Mouse (Mus musculus) adrenal gland, adult 8-10 months (tissue): ENCODE results near the gene A3galt2. TPM values are rescaled to one million over a fixed set of nuclear protein-coding genes. Genes with fewer than 3 reads are reported as not detected.

Experiments
- DNase-seq: peaks from one replicate; pipeline ENCODE4 v3.0.0; 2022
- total RNA-seq, 4 experiments: library from RNA; stranded (reverse); gene quantifications; 2 replicates each; pipeline ENCODE4 v1.2.4; 2022

A3galt2 gene
- total RNA-seq, 4 experiments from 2014 or later, result 0.14 to 0.34 (median 0.15) TPM

DNA sequence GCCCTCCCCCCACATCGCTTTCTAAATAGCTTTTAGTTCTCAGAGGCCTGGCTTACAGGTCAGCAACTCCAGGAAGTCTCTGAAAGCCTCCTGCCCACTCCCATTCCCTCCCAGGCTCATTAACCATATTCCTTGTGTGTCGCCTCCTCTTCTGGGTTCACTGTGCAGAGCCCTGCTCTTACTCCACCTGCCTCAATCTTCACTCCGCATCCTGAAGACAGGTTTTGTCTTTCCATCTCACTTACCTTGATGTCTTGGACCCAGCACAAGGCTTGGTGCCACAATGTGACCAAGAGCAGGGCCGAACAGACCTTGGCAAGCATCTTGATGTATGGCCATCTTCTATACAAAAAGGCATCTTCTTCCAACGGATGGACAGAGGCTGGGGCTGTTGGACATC is 4.0 kb downstream of the A3galt2 start:
- DNase-seq, result no peak

GRCm38 (mm10) chr4:128760029-128760428 is 4.9 kb downstream of the A3galt2 start:
- no peak for DNase-seq

DNA sequence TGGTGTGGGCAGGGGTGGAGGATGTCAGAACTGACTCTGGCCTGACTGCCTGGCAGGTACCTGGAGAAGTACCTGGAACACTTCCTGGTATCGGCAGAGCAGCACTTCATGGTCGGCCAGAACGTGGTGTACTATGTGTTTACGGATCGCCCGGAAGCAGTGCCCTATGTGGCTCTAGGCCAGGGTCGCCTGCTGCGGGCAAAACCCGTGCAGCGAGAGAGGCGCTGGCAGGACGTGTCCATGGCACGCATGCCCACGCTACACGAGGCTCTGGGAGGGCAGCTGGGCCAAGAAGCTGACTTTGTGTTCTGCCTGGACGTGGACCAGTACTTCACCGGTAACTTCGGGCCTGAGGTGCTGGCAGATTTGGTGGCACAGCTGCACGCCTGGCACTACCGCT is 11.8 kb downstream of the A3galt2 start:
- no peak for DNase-seq

DNA sequence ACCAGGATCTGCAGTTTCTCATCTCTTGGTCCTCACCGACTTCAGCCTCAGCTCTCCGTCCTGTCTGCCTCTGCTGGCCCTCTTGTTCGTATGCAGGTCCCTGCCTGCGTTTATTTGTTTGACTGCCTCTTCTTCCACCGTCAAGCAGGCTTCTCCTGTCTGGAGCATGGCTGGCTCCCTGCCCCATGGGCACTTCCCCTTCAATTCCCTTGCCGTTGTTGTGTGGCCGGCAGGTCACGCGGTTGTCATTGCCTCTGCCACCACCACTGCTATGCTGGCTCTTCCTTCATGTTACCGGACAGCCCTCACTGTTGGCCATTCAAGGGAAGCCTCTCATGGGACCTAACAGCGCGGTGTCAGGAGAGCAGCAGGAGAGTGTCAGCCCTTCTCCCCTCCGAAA is 13.0 kb downstream of the A3galt2 start:
- DNase-seq, result no peak

- DNase-seq, result no peak
Measured at GRCm38 (mm10) chr4:128769569-128770355, 14.6 kb downstream of the A3galt2 start.

DNA sequence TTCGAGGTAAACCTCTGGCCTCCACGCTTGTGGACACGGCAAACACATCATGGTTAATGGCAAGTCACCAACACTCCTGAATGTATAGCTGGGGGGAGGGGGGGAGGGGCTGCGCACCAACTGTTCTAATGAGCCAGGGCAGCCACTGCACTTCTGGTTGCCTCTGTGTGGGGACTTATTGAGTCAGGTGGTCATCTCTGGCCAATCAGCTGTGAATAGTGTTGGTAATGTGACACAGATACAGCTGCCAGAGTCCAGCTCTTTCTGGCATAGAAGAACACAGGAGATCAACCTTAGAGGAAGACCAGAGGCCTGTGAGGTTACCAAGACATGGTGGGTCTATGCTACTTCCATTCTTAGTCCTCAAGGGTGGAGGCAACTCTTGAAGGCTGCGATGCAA is 15.5 kb downstream of the A3galt2 start:
- DNase-seq, result no peak

DNA sequence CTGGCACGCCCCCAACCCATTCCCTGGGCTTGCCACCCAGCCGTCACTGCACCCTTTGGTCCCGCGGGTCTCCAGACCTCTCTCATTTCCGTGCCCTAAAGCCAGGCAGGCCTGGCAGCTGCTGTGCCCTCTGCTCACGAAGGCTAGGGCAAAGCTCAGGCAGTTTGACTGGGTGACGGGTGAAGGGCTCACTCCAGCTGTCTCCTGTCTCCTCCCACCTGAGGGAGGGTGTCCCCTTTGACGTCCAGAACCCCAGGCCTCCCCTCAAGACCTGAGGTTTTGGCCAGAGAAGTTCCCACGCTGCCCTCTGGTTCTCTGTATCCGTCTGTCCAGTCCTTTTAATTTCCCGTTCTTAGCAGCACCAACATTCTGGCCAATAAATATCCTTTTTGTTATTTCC is 18.7 kb downstream of the A3galt2 start:
- no peak for DNase-seq

DNA sequence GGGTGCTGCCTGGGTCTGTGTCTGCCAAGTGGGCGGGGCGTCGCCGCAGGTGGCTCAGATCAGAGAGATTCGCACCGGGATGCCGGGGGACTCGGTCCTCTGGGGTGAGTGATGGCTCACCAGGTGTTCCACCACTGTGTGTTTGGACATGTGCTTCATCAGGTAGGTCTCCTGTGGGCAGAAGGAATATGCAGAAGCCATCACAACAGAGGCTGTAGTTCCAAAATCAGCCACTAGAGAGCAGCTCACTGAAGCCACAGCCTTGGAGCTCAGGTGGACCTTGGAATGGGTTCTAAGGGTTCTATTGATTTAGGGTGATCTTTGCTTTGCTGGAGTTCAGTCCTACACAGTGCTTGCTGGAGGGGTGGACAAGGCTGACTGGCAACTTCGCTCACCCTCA is 19.3 kb downstream of the A3galt2 start:
- DNase-seq, result no peak

DNA sequence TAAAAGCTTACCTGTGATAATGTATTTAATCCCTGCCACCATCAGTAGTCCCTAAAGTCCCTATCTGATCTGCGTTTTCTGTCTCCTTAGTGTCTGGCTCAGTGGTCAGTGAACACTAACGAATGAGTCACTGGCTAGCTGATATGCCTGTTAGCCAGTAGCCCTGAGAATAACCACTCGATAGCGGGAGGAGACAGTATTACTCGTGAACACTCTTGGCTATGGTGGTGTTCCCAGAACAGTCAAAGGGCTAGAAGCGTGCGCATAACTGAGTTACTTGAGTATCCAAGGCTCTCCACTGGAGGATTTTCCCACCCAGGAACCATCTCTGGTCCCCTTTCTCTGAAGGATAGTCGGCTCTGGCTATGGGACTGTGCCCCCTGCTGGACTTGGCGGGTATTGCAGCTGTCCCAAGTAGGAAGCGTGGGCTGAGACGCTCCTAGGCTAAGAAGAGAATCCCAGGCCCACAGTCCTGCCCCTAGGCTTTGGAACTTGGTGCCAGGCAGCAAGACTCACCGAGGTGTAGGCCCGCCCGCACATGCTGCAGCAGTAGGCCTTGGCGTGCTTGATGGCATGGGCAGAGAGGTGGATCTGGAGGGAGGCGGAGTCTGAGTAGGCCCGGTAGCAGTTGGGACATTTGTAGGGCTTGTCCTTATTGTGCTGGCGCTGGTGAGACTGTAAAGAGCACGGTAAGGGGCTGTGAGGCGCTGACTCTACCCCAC is 21.6 kb downstream of the A3galt2 start:
- DNase-seq, result peak; percentile 41

GRCm38 (mm10) chr4:128777593-128777992 is 22.4 kb downstream of the A3galt2 start:
- no peak for DNase-seq

DNA sequence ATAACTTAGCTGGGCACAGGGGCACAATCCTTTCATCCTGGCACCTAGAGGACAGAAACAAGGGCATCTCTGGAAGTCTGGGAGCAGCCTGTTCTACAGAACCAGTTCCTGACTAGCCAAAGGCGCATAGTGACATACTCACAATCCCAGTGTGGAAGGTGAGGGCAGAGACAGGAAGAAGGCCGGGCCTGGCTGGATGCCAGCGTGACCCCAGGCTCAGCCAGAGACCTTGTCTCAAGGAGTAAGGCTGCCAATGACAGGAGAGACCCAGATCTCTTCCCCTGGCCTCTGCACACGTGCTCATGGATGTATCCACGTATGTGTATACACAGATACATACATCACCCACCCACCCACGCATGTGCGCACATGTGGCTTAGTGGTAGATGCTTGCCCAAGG is 26.9 kb downstream of the A3galt2 start:
- DNase-seq, result no peak

GRCm38 (mm10) chr4:128782645-128783044 is 27.5 kb downstream of the A3galt2 start:
- DNase-seq, result no peak

DNA sequence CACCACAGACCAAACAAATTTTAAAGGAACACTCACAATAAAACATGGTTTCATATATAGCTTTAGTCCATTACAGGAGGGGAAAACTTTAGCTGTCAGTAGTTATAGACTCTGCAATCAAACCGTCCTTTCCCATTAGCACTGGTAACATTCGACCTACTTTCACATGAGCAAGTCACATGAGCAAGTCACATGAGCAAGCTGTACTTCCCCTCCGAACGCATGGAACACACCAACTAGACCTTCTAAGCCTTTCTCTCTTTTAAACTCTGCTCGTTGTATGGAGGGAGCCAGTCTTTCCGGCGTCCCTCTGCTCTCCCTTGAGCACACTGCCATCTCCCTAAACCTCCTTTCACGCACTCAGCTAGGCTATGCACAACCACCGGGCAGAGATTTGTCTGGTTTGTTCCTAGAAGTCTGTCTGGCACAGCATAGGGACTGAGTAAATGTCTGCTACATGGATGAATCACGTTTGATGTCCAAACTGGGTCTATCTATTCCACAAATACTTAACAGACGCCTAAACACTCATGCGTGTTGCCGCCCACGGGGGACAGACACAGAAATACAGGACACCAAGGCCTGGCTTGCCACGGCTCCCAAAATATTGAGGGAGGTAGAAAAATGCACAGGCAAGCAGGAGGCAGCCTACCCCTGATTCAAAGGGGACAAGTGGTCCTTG is 29.9 kb downstream of the A3galt2 start:
- no peak for DNase-seq

- no peak for DNase-seq
Measured at GRCm38 (mm10) chr4:128785921-128786654, 30.9 kb downstream of the A3galt2 start.

- no peak for DNase-seq
Measured at GRCm38 (mm10) chr4:128787023-128787939, 32.1 kb downstream of the A3galt2 start.

DNA sequence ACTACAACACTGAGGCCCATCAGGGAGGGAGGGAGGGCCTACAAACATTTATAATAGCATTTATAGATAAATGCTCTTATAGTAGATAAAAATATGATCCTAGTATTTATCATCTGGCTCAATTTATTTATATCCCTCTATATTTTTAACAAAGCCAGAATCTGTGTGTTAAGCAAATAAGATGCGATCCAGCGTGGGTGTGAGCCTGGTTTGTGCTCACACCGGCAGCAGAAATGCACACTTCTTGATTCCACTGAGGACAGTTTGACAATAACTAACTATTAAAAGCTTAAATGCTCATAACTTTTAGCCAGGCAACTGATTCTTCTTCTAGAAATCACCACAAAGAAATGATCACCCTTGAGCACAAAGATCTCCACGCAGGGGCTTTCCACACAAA is 32.9 kb downstream of the A3galt2 start:
- no peak for DNase-seq

- no peak for DNase-seq
Measured at GRCm38 (mm10) chr4:128789646-128790045, 34.5 kb downstream of the A3galt2 start.

DNA sequence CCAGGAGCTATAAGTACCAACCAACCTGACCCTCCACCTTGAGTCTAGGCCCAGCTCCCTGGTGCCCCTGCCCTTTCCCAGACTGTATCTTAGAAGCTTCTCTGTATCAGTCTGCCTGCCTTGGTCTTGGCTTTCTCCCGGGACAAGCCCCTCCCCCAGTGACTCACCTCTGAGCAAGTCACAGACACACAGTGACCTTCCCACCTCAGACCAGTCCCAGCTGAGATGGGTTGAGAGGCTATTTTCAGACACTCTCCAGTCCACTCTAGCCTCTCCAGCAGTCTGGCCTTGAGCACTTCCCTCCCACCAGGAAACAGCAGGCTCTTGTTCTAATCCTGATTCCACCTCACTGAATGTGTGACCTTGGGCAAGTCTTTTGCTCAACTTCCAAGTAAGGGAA is 38.5 kb downstream of the A3galt2 start:
- peak; percentile 88 for DNase-seq

DNA sequence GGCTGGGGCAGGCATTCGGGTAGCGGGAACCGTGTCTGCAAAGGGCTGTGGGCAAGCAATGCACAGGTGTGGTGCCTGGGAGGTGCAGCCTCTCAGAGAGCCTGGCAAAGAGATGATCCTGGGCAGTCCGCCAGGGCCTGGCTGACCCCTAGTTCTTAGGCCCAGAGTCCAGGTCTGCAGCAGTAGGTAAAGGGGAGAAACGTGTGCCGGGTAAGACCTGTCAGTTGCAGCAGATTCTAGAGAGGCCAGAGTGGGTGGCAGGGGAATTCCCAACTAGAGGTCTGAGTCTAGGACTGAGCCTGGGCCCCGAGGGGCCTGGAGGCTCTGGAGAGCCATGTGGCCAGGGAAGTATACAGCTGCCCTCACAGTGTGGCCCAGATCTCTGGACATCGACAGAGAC is 39.0 kb downstream of the A3galt2 start:
- DNase-seq, result no peak

DNA sequence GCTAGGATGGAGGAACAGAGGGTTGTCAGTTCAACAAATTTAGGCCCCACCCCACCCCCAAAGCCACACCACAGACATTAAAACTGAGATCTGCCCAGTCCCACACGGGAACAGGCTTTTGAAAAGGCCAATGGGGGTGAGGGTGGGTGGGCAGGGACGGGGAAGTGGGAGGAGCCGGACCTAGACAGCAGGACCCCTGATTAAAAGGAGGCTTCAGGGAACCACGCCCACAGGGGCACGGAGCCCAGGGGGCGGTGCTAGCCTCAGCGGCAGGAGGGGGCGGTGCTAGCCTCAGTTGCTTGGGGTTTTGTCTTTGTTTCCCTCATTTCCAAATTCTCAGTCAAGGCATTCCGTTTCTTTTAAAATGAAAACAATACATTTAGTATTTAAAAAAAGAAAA is 40.4 kb downstream of the A3galt2 start:
- no peak for DNase-seq

- DNase-seq, result no peak
Measured at GRCm38 (mm10) chr4:128796788-128797187, 41.6 kb downstream of the A3galt2 start.
